Mouse (Mus musculus) liver, embryonic 16.5 days (tissue): Measurements from ENCODE around the gene Fam187b. TPM values are rescaled to one million over a fixed set of nuclear protein-coding genes. Genes with fewer than 3 reads are reported as not detected.
A peak's percentile ranks its signal among the peaks of the same experiment; 100 is the strongest.
"Not testable (repeated sequence)": the region's sequence is repeated elsewhere in the genome, so short reads cannot be mapped to it uniquely, and the experiment has no call there.

Experiments
- ATAC-seq: fragments of 200-750 bp; cut with Nextera tagmentation; 2 replicates; pipeline ENCODE4 v1.8.0; 2017; ENCODE audit warnings: low read depth, mild to moderate bottlenecking, moderate number of reproducible peaks, moderate library complexity
- H3K27ac ChIP-seq: fragments of 300-500 bp; sonication (generic); 2 replicates; pipeline ENCODE4 v1.5.1; 2014; ENCODE audit warnings: mild to moderate bottlenecking, low read length
- H3K27me3 ChIP-seq: fragments of 300-500 bp; sonication (generic); 2 replicates; pipeline ENCODE4 v1.6.1; 2014; ENCODE audit warnings: low read depth, low read length, mixed read lengths; ENCODE audit not compliant: control insufficient read depth, insufficient read depth
- H3K36me3 ChIP-seq: fragments of 300-500 bp; sonication (generic); 2 replicates; pipeline ENCODE4 v1.6.1; 2014; ENCODE audit warnings: mild to moderate bottlenecking; ENCODE audit not compliant: control insufficient read depth, insufficient read depth
- H3K4me1 ChIP-seq: fragments of 300-500 bp; sonication (generic); 2 replicates; pipeline ENCODE4 v1.6.1; 2014; ENCODE audit warnings: low read depth, low read length, mixed read lengths; ENCODE audit not compliant: control insufficient read depth
- H3K4me2 ChIP-seq: fragments of 300-500 bp; sonication (generic); 2 replicates; pipeline ENCODE4 v1.6.1; 2014; ENCODE audit warnings: low read depth, low read length, mixed read lengths
- H3K4me3 ChIP-seq: fragments of 300-500 bp; sonication (generic); 2 replicates; pipeline ENCODE4 v1.5.1; 2014; ENCODE audit warnings: low read depth, mild to moderate bottlenecking, low read length
- H3K9ac ChIP-seq: fragments of 300-500 bp; sonication (generic); 2 replicates; pipeline ENCODE4 v1.6.1; 2014; ENCODE audit warnings: low read depth, low read length
- H3K9me3 ChIP-seq: fragments of 300-500 bp; sonication (generic); replicated peaks from 2 replicates; pipeline ENCODE4 v1.6.1; 2016; ENCODE audit warnings: low read length; ENCODE audit not compliant: control insufficient read depth
- WGBS: fragments of 180-500 bp; shearing (Covaris S2); extraction: QIAGEN DNeasy Blood & Tissue Kit; methylation state at CpG from one replicate; pipeline ENCODE4 v1.1.7; 2014; ENCODE audit not compliant: insufficient replicate concordance; 5-methylcytosine and 5-hydroxymethylcytosine counted together
- polyA plus RNA-seq: library from polyadenylated mRNA; unstranded; fragments of >200 nt; fragmentation: Nextera tagmentation; extraction: Ambion mirVana; gene quantifications from 2 replicates; pipeline ENCODE4 v1.2.1, GENCODE M21; 2015

Fam187b gene
- polyA plus RNA-seq, 1 experiment from 2014 or later = 3.8 TPM

- H3K4me3 ChIP-seq, H3K9me3 ChIP-seq, H3K36me3 ChIP-seq, H3K4me1 ChIP-seq, H3K4me2 ChIP-seq, H3K27me3 ChIP-seq, H3K9ac ChIP-seq, H3K27ac ChIP-seq: not testable (repeated sequence)
- WGBS = 77% methylated on average over 7 of the region's 7 CpGs
- ATAC-seq = peak; percentile 56
Observed at GRCm38 (mm10) chr7:30945466-30945865, 28.1 kb upstream of the Fam187b start.

GRCm38 (mm10) chr7:30945876-30946275 is 27.7 kb upstream of the Fam187b start:
- H3K9ac ChIP-seq = no peak overlapping the region
- 83% methylated on average over 7 of the region's 7 CpGs for WGBS
- no peak overlapping the region for H3K27ac ChIP-seq

DNA sequence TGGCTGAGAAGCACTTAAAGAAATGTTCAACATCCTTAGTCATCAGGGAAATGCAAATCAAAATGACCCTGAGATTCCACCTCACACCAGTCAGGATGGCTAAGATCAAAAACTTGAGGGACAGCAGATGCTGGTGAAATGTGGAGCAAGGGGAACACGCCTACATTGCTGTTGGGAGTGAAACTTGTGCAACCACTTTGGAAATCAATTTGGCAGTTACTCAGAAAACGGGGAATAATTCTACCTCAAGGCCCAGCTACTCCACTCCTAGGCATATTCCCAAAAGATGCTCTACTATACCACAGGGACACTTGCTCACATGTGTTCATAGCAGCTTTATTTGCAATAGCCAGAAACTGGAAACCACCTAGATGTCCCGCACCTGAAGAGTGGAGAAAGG is 23.7 kb upstream of the Fam187b start:
- not testable (repeated sequence) for H3K9ac ChIP-seq, ATAC-seq, H3K27me3 ChIP-seq, H3K4me1 ChIP-seq, H3K27ac ChIP-seq, H3K9me3 ChIP-seq, H3K4me3 ChIP-seq, H3K4me2 ChIP-seq
- H3K36me3 ChIP-seq = peaks cover 34% of the 10 kb centered on the region
- WGBS = 77% methylated on average over 3 of the region's 3 CpGs

More at GRCm38 (mm10) chr7:30945876-30946275, 27.7 kb upstream of the Fam187b start:
- Histone ChIP-seq H3K9me3 (no peaks in the 10 kb centered on the region), H3K4me3 (no peak overlapping the region), H3K36me3 (peaks cover 9% of the 10 kb centered on the region), H3K4me1 (no peaks in the 10 kb centered on the region), H3K27me3 (no peaks in the 10 kb centered on the region), H3K4me2 (no peak overlapping the region)
- 0 out of 2 replicates have a peak, but pooled peaks have one; percentile 1 for ATAC-seq

DNA sequence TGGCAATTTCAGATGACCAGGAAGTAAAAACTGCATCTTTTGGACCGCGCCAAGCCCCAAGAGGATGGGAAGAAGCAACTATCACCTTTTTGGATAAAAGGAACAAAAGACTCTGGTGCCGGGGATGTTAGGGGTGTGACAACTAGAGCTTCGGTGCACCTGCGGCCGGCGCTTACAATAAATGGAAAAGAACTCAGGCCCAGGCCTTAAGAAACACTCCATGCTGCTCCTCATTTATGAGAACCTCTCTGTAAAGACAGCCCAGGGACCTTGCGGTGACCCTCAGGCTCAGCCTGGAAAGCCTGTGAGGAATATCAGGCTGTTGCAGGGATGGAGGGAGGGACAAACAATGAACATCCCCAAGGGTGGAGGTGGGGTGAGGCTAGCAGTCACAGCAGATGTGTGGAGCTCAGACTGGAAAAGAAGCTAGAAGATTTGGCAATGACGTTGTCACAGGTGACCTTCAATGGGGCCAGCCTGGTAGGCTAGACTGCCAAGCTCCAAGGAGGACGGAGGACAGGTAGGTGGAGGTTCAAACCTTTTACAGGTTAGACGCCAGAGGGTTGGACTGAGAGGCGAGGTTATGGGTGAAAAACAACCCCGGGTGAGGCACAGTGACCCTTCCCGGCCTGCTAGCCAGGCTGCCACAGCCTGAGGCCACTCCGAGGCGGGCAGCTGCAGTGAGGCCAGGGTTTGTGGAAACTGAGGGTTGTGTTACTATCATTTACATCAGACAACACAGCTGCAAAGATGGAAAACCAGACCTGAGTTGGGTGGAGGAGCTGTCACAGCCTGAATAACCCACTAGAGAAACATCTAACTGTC is 20.9 kb upstream of the Fam187b start:
- Histone ChIP-seq H3K36me3 (peaks cover 34% of the 10 kb centered on the region), H3K27me3 (no peaks in the 10 kb centered on the region)
- WGBS = 84% methylated on average over 16 of the region's 16 CpGs

GRCm38 (mm10) chr7:30953459-30953858 is 20.1 kb upstream of the Fam187b start:
- WGBS = 59% methylated on average over 6 of the region's 6 CpGs
- no peak overlapping the region for H3K4me3 ChIP-seq
- H3K27me3 ChIP-seq = no peaks in the 10 kb centered on the region
- ATAC-seq = no peak
- H3K4me2 ChIP-seq = no peak overlapping the region
- H3K9ac ChIP-seq = no peak overlapping the region
- 0 out of 2 replicates have a peak overlapping the region, but pooled peaks have one; percentile 39 for H3K27ac ChIP-seq
- peaks cover 34% of the 10 kb centered on the region for H3K36me3 ChIP-seq
- H3K4me1 ChIP-seq = peaks cover 21% of the 10 kb centered on the region
- H3K9me3 ChIP-seq = no peaks in the 10 kb centered on the region

More for the DNA sequence above, 20.9 kb upstream of the Fam187b start:
- no peak overlapping the region for H3K9ac ChIP-seq
- ATAC-seq = no peak
- H3K9me3 ChIP-seq = no peaks in the 10 kb centered on the region
- peaks cover 13% of the 10 kb centered on the region for H3K4me1 ChIP-seq
- no peak overlapping the region for H3K4me2 ChIP-seq
- H3K27ac ChIP-seq = no peak overlapping the region
- H3K4me3 ChIP-seq = no peak overlapping the region

- peak; percentile 54 for ATAC-seq
- H3K4me1 ChIP-seq = peaks cover 22% of the 10 kb centered on the region
- no peak overlapping the region for H3K4me3 ChIP-seq
- no peaks in the 10 kb centered on the region for H3K27me3 ChIP-seq
- H3K36me3 ChIP-seq = peaks cover 31% of the 10 kb centered on the region
- no peaks in the 10 kb centered on the region for H3K9me3 ChIP-seq
- no peak overlapping the region for H3K4me2 ChIP-seq
- WGBS = 69% methylated on average over 3 of the region's 3 CpGs
- H3K9ac ChIP-seq = no peak overlapping the region
- peak overlapping the region; percentile 58 for H3K27ac ChIP-seq
Observed at GRCm38 (mm10) chr7:30954036-30954435, 19.6 kb upstream of the Fam187b start.

- peaks cover 25% of the 10 kb centered on the region for H3K36me3 ChIP-seq
- H3K4me3 ChIP-seq = peak overlapping the region; percentile 89
- H3K27me3 ChIP-seq = no peaks in the 10 kb centered on the region
- no peak overlapping the region for H3K9ac ChIP-seq
- peak overlapping the region; percentile 88 for H3K4me2 ChIP-seq
- no peak for ATAC-seq
- WGBS = 83% methylated on average over 12 of the region's 12 CpGs
- H3K4me1 ChIP-seq = peaks cover 22% of the 10 kb centered on the region
- no peaks in the 10 kb centered on the region for H3K9me3 ChIP-seq
- no peak overlapping the region; the same call in 1 of the 2 replicates for H3K27ac ChIP-seq
Observed at GRCm38 (mm10) chr7:30954971-30955520, 18.5 kb upstream of the Fam187b start.

- Histone ChIP-seq H3K36me3 (peaks cover 25% of the 10 kb centered on the region), H3K27ac (peak overlapping the region; percentile 94), H3K4me3 (peak overlapping the region; percentile 89), H3K4me2 (peak overlapping the region; percentile 88), H3K9me3 (no peaks in the 10 kb centered on the region), H3K4me1 (peaks cover 22% of the 10 kb centered on the region), H3K27me3 (no peaks in the 10 kb centered on the region), H3K9ac (peak overlapping the region; percentile 96)
- WGBS = under 1% methylated on average over 64 of the region's 64 CpGs
- peak; percentile 64 for ATAC-seq
Observed at GRCm38 (mm10) chr7:30955584-30956356, 17.8 kb upstream of the Fam187b start.
